Mouse (Mus musculus) kidney, embryonic 14.5 days (tissue): ENCODE data around the gene Ugt1a5. TPM values are rescaled to one million over a fixed set of nuclear protein-coding genes. Genes with fewer than 3 reads are reported as not detected.
"Not testable (repeated sequence)": the region's sequence is repeated elsewhere in the genome, so short reads cannot be mapped to it uniquely, and the experiment has no call there.

ENCODE experiments used
- ATAC-seq: fragments of 200-750 bp; cut with Nextera tagmentation; 2 replicates; pipeline ENCODE4 v1.8.0; 2017; ENCODE audit warnings: moderate number of reproducible peaks, mild to moderate bottlenecking, moderate TSS enrichment, moderate library complexity; ENCODE audit not compliant: low FRiP score, low TSS enrichment
- H3K27ac ChIP-seq: fragments of 300-500 bp; sonication (generic); 2 replicates; pipeline ENCODE4 v1.5.1; 2014; ENCODE audit warnings: low read depth, mild to moderate bottlenecking, low read length, moderate library complexity, mixed read lengths
- H3K27me3 ChIP-seq: fragments of 300-500 bp; sonication (generic); 2 replicates; pipeline ENCODE4 v1.6.1; 2014; ENCODE audit warnings: mild to moderate bottlenecking, low read length; ENCODE audit not compliant: control insufficient read depth, insufficient read depth
- H3K36me3 ChIP-seq: fragments of 300-500 bp; sonication (generic); 2 replicates; pipeline ENCODE4 v1.6.1; 2014; ENCODE audit warnings: low read length, mixed read lengths; ENCODE audit not compliant: control insufficient read depth, insufficient read depth
- H3K4me1 ChIP-seq: fragments of 300-500 bp; sonication (generic); 2 replicates; pipeline ENCODE4 v1.6.1; 2014; ENCODE audit warnings: low read length, mixed read lengths; ENCODE audit not compliant: control insufficient read depth, insufficient read depth
- H3K4me2 ChIP-seq: fragments of 300-500 bp; sonication (generic); replicated peaks from 2 replicates; pipeline ENCODE4 v1.6.1; 2014; ENCODE audit warnings: low read depth, mild to moderate bottlenecking, low read length
- H3K4me3 ChIP-seq: fragments of 300-500 bp; sonication (generic); 2 replicates; pipeline ENCODE4 v1.5.1; 2014; ENCODE audit warnings: mild to moderate bottlenecking, low read length
- H3K9ac ChIP-seq: fragments of 300-500 bp; sonication (generic); 2 replicates; pipeline ENCODE4 v1.6.1; 2014; ENCODE audit warnings: low read depth, mild to moderate bottlenecking, low read length, moderate library complexity
- H3K9me3 ChIP-seq: fragments of 300-500 bp; sonication (generic); 2 replicates; pipeline ENCODE4 v1.6.1; 2016; ENCODE audit warnings: low read length; ENCODE audit not compliant: control insufficient read depth
- whole genome bisulfite sequencing: fragments of 180-500 bp; shearing (Covaris S2); extraction: QIAGEN DNeasy Blood & Tissue Kit; methylation state at CpG from one replicate; pipeline ENCODE4 v1.1.7; 2014; 5-methylcytosine and 5-hydroxymethylcytosine counted together
- polyA plus RNA-seq: library from polyadenylated mRNA; unstranded; fragments of >200 nt; fragmentation: Nextera tagmentation; extraction: Ambion mirVana; gene quantifications from 2 replicates; pipeline ENCODE4 v1.2.1, GENCODE M21; 2014

The Ugt1a5 gene
- polyA plus RNA-seq, 1 experiment from 2014 or later: not detected

- not testable (repeated sequence) for ATAC-seq, H3K4me3 ChIP-seq, H3K4me2 ChIP-seq, H3K4me1 ChIP-seq, H3K27ac ChIP-seq, H3K27me3 ChIP-seq, H3K9ac ChIP-seq, H3K36me3 ChIP-seq
- H3K9me3 ChIP-seq: peaks cover 52% of the 10 kb centered on the region
- 44% methylated on average over 2 of the region's 2 CpGs for WGBS
Measured at GRCm38 (mm10) chr1:88225301-88225700, 59.5 kb downstream of the Ugt1a5 start.

- Histone ChIP-seq H3K9me3 (peaks cover 57% of the 10 kb centered on the region), H3K9ac (no peak overlapping the region), H3K27me3 (no peaks in the 10 kb centered on the region), H3K36me3 (no peaks in the 10 kb centered on the region), H3K4me3 (no peak overlapping the region), H3K27ac (no peak overlapping the region), H3K4me1 (no peaks in the 10 kb centered on the region), H3K4me2 (no peak overlapping the region)
- ATAC-seq: no peak
Measured at GRCm38 (mm10) chr1:88225741-88226140, 59.9 kb downstream of the Ugt1a5 start.

GRCm38 (mm10) chr1:88226670-88227379 lies 61.0 kb downstream of the Ugt1a5 start, which contains the start of gene Mroh2a:
Gene Mroh2a (plus strand): TSS chr1:88226986.
- no peak within 1 kb of the TSS for H3K27ac ChIP-seq
- H3K27me3 ChIP-seq: no peaks in the 10 kb centered on the region
- H3K9me3 ChIP-seq: peaks cover 68% of the 10 kb centered on the region
- no peaks in the 10 kb centered on the region for H3K36me3 ChIP-seq
- no peak within 1 kb of the TSS for H3K4me3 ChIP-seq
- no peak within 1 kb of the TSS for H3K4me2 ChIP-seq
- ATAC-seq: no peak
- H3K4me1 ChIP-seq: no peaks in the 10 kb centered on the region
- 55% methylated on average over 5 of the region's 5 CpGs for WGBS
- H3K9ac ChIP-seq: no peak within 1 kb of the TSS

- Histone ChIP-seq H3K9ac (no peak overlapping the region), H3K36me3 (no peaks in the 10 kb centered on the region), H3K4me1 (no peaks in the 10 kb centered on the region), H3K9me3 (peaks cover 70% of the 10 kb centered on the region), H3K27ac (no peak overlapping the region), H3K4me3 (no peak overlapping the region), H3K4me2 (no peak overlapping the region), H3K27me3 (no peaks in the 10 kb centered on the region)
- 59% methylated on average over 2 of the region's 2 CpGs for WGBS
- ATAC-seq: no peak
Measured at GRCm38 (mm10) chr1:88227482-88227881, 61.7 kb downstream of the Ugt1a5 start.

GRCm38 (mm10) chr1:88228121-88228520 lies 62.3 kb downstream of the Ugt1a5 start:
- WGBS: 73% methylated on average over 7 of the region's 7 CpGs
- H3K4me2 ChIP-seq: no peak overlapping the region
- no peak overlapping the region for H3K27ac ChIP-seq
- H3K36me3 ChIP-seq: no peaks in the 10 kb centered on the region
- no peaks in the 10 kb centered on the region for H3K4me1 ChIP-seq
- ATAC-seq: no peak
- H3K9me3 ChIP-seq: peaks cover 77% of the 10 kb centered on the region
- no peaks in the 10 kb centered on the region for H3K27me3 ChIP-seq
- no peak overlapping the region for H3K9ac ChIP-seq
- no peak overlapping the region for H3K4me3 ChIP-seq

- Histone ChIP-seq H3K9me3 (peaks cover 90% of the 10 kb centered on the region), H3K4me1 (no peaks in the 10 kb centered on the region), H3K27ac (no peak overlapping the region), H3K4me3 (no peak overlapping the region), H3K4me2 (no peak overlapping the region), H3K27me3 (no peaks in the 10 kb centered on the region), H3K9ac (no peak overlapping the region), H3K36me3 (no peaks in the 10 kb centered on the region)
- WGBS: 82% methylated on average over 3 of the region's 3 CpGs
- no peak for ATAC-seq
Measured at GRCm38 (mm10) chr1:88229566-88229965, 63.8 kb downstream of the Ugt1a5 start.

GRCm38 (mm10) chr1:88229986-88230385 lies 64.2 kb downstream of the Ugt1a5 start:
- no peak for ATAC-seq
- H3K4me1 ChIP-seq: no peaks in the 10 kb centered on the region
- H3K9me3 ChIP-seq: peaks cover 94% of the 10 kb centered on the region
- no peaks in the 10 kb centered on the region for H3K36me3 ChIP-seq
- no peak overlapping the region for H3K27ac ChIP-seq
- 88% methylated on average over 5 of the region's 5 CpGs for WGBS
- H3K4me3 ChIP-seq: no peak overlapping the region
- no peak overlapping the region for H3K4me2 ChIP-seq
- no peaks in the 10 kb centered on the region for H3K27me3 ChIP-seq
- H3K9ac ChIP-seq: no peak overlapping the region

- Histone ChIP-seq H3K36me3 (no peaks in the 10 kb centered on the region), H3K9me3 (peaks cover 97% of the 10 kb centered on the region), H3K27ac (no peak overlapping the region), H3K9ac (no peak overlapping the region), H3K4me1 (no peaks in the 10 kb centered on the region), H3K4me2 (no peak overlapping the region), H3K4me3 (no peak overlapping the region), H3K27me3 (no peaks in the 10 kb centered on the region)
- ATAC-seq: no peak
- 70% methylated on average over 7 of the region's 7 CpGs for WGBS
Measured at GRCm38 (mm10) chr1:88230421-88230820, 64.6 kb downstream of the Ugt1a5 start.

- H3K9ac ChIP-seq: no peak overlapping the region
- H3K36me3 ChIP-seq: no peaks in the 10 kb centered on the region
- no peak overlapping the region for H3K27ac ChIP-seq
- H3K4me2 ChIP-seq: no peak overlapping the region
- no peaks in the 10 kb centered on the region for H3K27me3 ChIP-seq
- no peaks in the 10 kb centered on the region for H3K4me1 ChIP-seq
- H3K4me3 ChIP-seq: no peak overlapping the region
- WGBS: 76% methylated on average over 6 of the region's 6 CpGs
- peaks cover 97% of the 10 kb centered on the region for H3K9me3 ChIP-seq
- no peak for ATAC-seq
Measured at GRCm38 (mm10) chr1:88230981-88231802, 65.4 kb downstream of the Ugt1a5 start.
